Mouse (Mus musculus) intestine, embryonic 14.5 days (tissue): ENCODE data around the gene Chchd6. TPM values are rescaled to one million over a fixed set of nuclear protein-coding genes. Genes with fewer than 3 reads are reported as not detected.

Experiments
- ATAC-seq: fragments of 200-750 bp; cut with Nextera tagmentation; replicated peaks from 2 replicates; pipeline ENCODE4 v1.8.0; 2017; ENCODE audit warnings: low read depth, moderate number of reproducible peaks, moderate TSS enrichment, moderate library complexity; ENCODE audit not compliant: low FRiP score, low TSS enrichment
- DNase-seq: peaks from one replicate; pipeline ENCODE4 v3.0.0-alpha.2; 2018; ENCODE audit warnings: low spot score
- H3K27ac ChIP-seq: fragments of 300-500 bp; sonication (generic); 2 replicates; pipeline ENCODE4 v1.5.1; 2014; ENCODE audit warnings: low read depth, mild to moderate bottlenecking, control low read depth
- H3K27me3 ChIP-seq: fragments of 300-500 bp; sonication (generic); replicated peaks from 2 replicates; pipeline ENCODE4 v1.6.1; 2014; ENCODE audit warnings: low read length, control low read depth; ENCODE audit not compliant: control insufficient read depth, insufficient read depth
- H3K36me3 ChIP-seq: fragments of 300-500 bp; sonication (generic); 2 replicates; pipeline ENCODE4 v1.6.1; 2014; ENCODE audit warnings: low read length, control low read depth; ENCODE audit not compliant: control insufficient read depth, insufficient read depth
- H3K4me1 ChIP-seq: fragments of 300-500 bp; sonication (generic); replicated peaks from 2 replicates; pipeline ENCODE4 v1.6.1; 2014; ENCODE audit warnings: low read length, control low read depth, mixed read lengths; ENCODE audit not compliant: control insufficient read depth, insufficient read depth
- H3K4me2 ChIP-seq: fragments of 300-500 bp; sonication (generic); 2 replicates; pipeline ENCODE4 v1.6.1; 2014; ENCODE audit warnings: low read length
- H3K4me3 ChIP-seq: fragments of 300-500 bp; sonication (generic); 2 replicates; pipeline ENCODE4 v1.5.1; 2014; ENCODE audit warnings: low read depth, low read length, control low read depth, mixed read lengths
- H3K9ac ChIP-seq: fragments of 300-500 bp; sonication (generic); 2 replicates; pipeline ENCODE4 v1.6.1; 2014; ENCODE audit warnings: mild to moderate bottlenecking, low read length
- H3K9me3 ChIP-seq: fragments of 300-500 bp; sonication (generic); 2 replicates; pipeline ENCODE4 v1.6.1; 2016; ENCODE audit warnings: low read length, control low read depth; ENCODE audit not compliant: control insufficient read depth
- WGBS: fragments of 180-500 bp; shearing (Covaris S2); extraction: QIAGEN DNeasy Blood & Tissue Kit; methylation state at CpG from one replicate; pipeline ENCODE4 v1.1.7; 2014; 5-methylcytosine and 5-hydroxymethylcytosine counted together
- polyA plus RNA-seq: library from polyadenylated mRNA; unstranded; fragments of >200 nt; fragmentation: Nextera tagmentation; extraction: Ambion mirVana; gene quantifications from 2 replicates; pipeline ENCODE4 v1.2.1, GENCODE M21; 2014

Chchd6 gene
- polyA plus RNA-seq, 1 experiment from 2014 or later, result 59.9 TPM

DNA sequence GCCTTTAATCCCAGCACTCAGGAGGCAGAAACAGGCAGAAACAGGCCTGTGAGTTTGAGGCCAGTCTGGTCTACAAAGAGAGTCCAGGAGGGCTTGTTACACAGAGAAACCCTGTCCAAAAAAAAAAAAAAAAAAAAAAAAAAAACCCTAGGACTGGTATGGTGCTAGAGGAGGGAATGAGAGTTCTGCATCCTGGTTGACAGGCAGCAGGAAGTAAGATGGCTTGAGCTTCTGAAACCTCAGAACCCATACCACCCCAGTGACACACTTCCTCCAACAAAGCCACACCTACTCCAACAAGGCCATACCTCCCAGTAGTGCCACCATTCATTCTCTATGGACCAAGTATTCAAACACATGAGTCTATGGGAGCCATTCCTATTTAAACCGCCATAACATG is 1.1 kb upstream of the Chchd6 start:
- WGBS, result 96% methylated on average over 1 of the region's 1 CpGs
- Histone ChIP-seq H3K9me3 (no peaks in the 10 kb centered on the region), H3K9ac (no peak overlapping the region), H3K4me2 (no peak overlapping the region), H3K27me3 (no peaks in the 10 kb centered on the region), H3K4me1 (peaks cover 5% of the 10 kb centered on the region; the same call in 1 of the 2 replicates), H3K36me3 (no peaks in the 10 kb centered on the region), H3K4me3 (no peak overlapping the region), H3K27ac (no peak overlapping the region)
- DNase-seq (no peak), ATAC-seq (no peak)

- H3K27me3 ChIP-seq, result no peaks in the 10 kb centered on the region
- H3K36me3 ChIP-seq, result no peaks in the 10 kb centered on the region
- peak overlapping the region; percentile 69 for H3K4me3 ChIP-seq
- no peak overlapping the region for H3K9ac ChIP-seq
- H3K27ac ChIP-seq, result no peak overlapping the region
- H3K9me3 ChIP-seq, result no peaks in the 10 kb centered on the region
- H3K4me1 ChIP-seq, result peaks cover 5% of the 10 kb centered on the region; the same call in 1 of the 2 replicates
- ATAC-seq (peak; percentile 15; the same call in 1 of the 2 replicates), DNase-seq (no peak)
- peak overlapping the region; percentile 69 for H3K4me2 ChIP-seq
- WGBS, result 26% methylated on average over 5 of the region's 5 CpGs
These were observed 310 bp upstream of the Chchd6 start for GRCm38 (mm10) chr6:89595777-89596146.

GRCm38 (mm10) chr6:89592016-89592415 is 3.4 kb downstream of the Chchd6 start:
- no peak overlapping the region for H3K27ac ChIP-seq
- H3K4me3 ChIP-seq, result no peak overlapping the region
- peaks cover 5% of the 10 kb centered on the region; the same call in 1 of the 2 replicates for H3K4me1 ChIP-seq
- DNase-seq, result no peak
- H3K36me3 ChIP-seq, result no peaks in the 10 kb centered on the region
- H3K9me3 ChIP-seq, result no peaks in the 10 kb centered on the region
- ATAC-seq, result no peak
- no peak overlapping the region for H3K9ac ChIP-seq
- no peak overlapping the region for H3K4me2 ChIP-seq
- WGBS, result 78% methylated on average over 3 of the region's 3 CpGs
- no peaks in the 10 kb centered on the region for H3K27me3 ChIP-seq

GRCm38 (mm10) chr6:89591531-89591930 is 3.9 kb downstream of the Chchd6 start:
- Histone ChIP-seq H3K4me3 (no peak overlapping the region), H3K27ac (no peak overlapping the region), H3K9ac (no peak overlapping the region), H3K4me1 (peaks cover 5% of the 10 kb centered on the region; the same call in 1 of the 2 replicates), H3K27me3 (no peaks in the 10 kb centered on the region), H3K36me3 (no peaks in the 10 kb centered on the region), H3K9me3 (no peaks in the 10 kb centered on the region), H3K4me2 (no peak overlapping the region)
- ATAC-seq (no peak), DNase-seq (no peak)
- 83% methylated on average over 3 of the region's 3 CpGs for WGBS

- no peak overlapping the region for H3K27ac ChIP-seq
These were observed 9.8 kb downstream of the Chchd6 start for GRCm38 (mm10) chr6:89585696-89586095.

GRCm38 (mm10) chr6:89584634-89585409 is 10.6 kb downstream of the Chchd6 start:
- 43% methylated on average over 5 of the region's 5 CpGs for WGBS
- Histone ChIP-seq H3K9me3 (no peaks in the 10 kb centered on the region), H3K27ac (no peak overlapping the region), H3K4me1 (no peaks in the 10 kb centered on the region), H3K36me3 (no peaks in the 10 kb centered on the region), H3K9ac (no peak overlapping the region), H3K27me3 (no peaks in the 10 kb centered on the region), H3K4me3 (no peak overlapping the region), H3K4me2 (no peak overlapping the region)
- ATAC-seq (no peak), DNase-seq (no peak)

More at GRCm38 (mm10) chr6:89585696-89586095, 9.8 kb downstream of the Chchd6 start:
- DNase-seq, result no peak
- no peaks in the 10 kb centered on the region for H3K27me3 ChIP-seq
- H3K9ac ChIP-seq, result no peak overlapping the region
- no peak overlapping the region for H3K4me2 ChIP-seq
- no peaks in the 10 kb centered on the region for H3K9me3 ChIP-seq
- H3K36me3 ChIP-seq, result no peaks in the 10 kb centered on the region
- no peak for ATAC-seq
- H3K4me1 ChIP-seq, result no peaks in the 10 kb centered on the region
- no peak overlapping the region for H3K4me3 ChIP-seq

DNA sequence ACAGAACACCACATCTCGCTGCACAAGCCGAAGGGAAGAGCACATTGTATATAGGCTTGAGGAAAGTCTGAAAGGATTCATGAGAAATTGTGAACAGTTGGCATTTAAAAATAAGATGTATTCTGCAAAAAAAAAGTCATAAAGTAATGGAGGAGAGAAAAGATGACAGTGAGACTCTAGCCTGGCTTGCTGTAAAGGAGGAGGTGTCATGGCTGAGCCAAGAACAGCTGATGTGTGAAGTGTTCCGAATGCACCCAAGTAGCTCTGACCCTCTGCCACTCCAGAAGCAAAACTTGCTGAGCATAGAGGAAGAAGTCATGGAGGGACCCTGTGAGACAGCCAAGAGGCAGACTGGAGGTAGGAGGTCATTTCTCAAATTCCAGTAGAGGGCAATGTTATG is 12.3 kb downstream of the Chchd6 start:
- Histone ChIP-seq H3K9ac (no peak overlapping the region), H3K9me3 (no peaks in the 10 kb centered on the region), H3K27ac (no peak overlapping the region), H3K4me2 (no peak overlapping the region), H3K4me3 (no peak overlapping the region), H3K4me1 (no peaks in the 10 kb centered on the region), H3K27me3 (no peaks in the 10 kb centered on the region), H3K36me3 (no peaks in the 10 kb centered on the region)
- 84% methylated on average over 3 of the region's 3 CpGs for WGBS
- DNase-seq (no peak), ATAC-seq (no peak)

DNA sequence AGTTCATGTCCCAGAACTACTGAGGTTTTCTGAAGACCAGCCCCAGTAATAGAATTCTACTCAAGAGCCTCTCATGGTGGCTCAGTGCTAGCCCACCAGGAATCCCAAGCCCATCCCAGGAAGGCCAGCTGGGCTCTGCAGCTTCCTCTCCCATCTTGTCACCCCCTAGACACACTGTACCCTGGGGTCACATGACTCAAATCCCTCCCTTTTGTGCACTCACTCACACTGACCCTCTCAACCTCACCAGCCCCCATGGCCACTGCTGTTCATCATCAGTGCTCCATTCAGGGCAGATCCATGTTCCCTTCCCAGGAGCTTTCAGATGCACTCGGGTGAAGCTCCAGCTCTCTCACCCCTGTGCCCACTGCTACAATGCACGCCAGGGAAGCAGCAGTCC is 20.8 kb downstream of the Chchd6 start:
- DNase-seq, result no peak
- Histone ChIP-seq H3K9me3 (no peaks in the 10 kb centered on the region), H3K9ac (no peak overlapping the region), H3K4me1 (peaks cover 12% of the 10 kb centered on the region; the same call in 1 of the 2 replicates), H3K4me3 (no peak overlapping the region), H3K27me3 (no peaks in the 10 kb centered on the region), H3K27ac (no peak overlapping the region), H3K36me3 (no peaks in the 10 kb centered on the region), H3K4me2 (no peak overlapping the region; the same call in 1 of the 2 replicates)
- 20% methylated on average over 2 of the region's 2 CpGs for WGBS
- ATAC-seq, result no peak

DNA sequence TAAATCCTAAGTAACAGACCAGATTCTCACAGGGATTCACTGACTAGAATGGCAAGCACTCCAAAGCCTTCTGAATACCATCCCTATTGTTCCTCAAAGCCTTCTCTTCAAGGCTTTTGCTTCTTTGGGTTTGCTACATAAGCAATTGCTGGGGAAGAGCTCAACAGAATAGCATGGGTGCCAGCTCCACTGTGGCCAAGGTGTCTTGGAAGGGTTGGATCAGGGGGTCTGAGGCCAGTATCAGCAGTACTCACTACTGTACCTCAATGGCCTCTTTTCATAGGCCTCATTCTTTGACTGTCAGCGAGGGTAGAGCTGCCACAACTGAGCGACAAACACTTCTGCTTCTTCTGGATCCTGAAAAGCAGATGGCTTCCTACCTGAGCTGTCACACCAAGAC is 21.7 kb downstream of the Chchd6 start:
- no peak overlapping the region for H3K27ac ChIP-seq
- H3K27me3 ChIP-seq, result no peaks in the 10 kb centered on the region
- DNase-seq (no peak), ATAC-seq (no peak)
- H3K9me3 ChIP-seq, result no peaks in the 10 kb centered on the region
- H3K36me3 ChIP-seq, result no peaks in the 10 kb centered on the region
- H3K4me1 ChIP-seq, result peaks cover 12% of the 10 kb centered on the region; the same call in 1 of the 2 replicates
- 93% methylated on average over 2 of the region's 2 CpGs for WGBS
- no peak overlapping the region for H3K4me2 ChIP-seq
- no peak overlapping the region for H3K4me3 ChIP-seq
- H3K9ac ChIP-seq, result no peak overlapping the region
